Mouse (Mus musculus): ENCODE results near the gene Bpifb4. TPM values are rescaled to one million over a fixed set of nuclear protein-coding genes. Genes with fewer than 3 reads are reported as not detected.

Bpifb4 gene
- polyA plus RNA-seq, 1 experiment from 2014 or later = 0.18 TPM

DNA sequence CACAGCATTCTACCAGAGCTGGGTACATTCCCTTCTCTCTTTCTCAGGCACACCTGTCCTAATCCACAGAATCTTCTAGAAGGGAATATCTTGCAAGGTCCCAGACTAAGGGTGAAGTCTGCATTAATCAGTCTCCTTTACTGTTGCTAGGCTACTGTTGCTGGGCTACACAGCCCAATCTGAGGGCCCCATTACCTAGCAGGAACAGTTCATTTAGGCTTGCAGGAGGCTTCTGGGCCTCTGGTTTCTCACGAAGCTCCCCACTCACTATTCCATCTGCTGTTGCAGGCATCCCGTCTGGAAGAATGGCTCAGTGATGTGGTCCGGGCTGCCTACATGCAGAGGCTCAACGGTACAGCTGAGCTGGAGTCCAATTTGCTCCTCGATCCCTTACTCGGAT lies 6.9 kb upstream of the Bpifb4 start:
- no peak for ATAC-seq (ENCODE audit: low FRiP score)
- Histone ChIP-seq H3K4me2 (no peak overlapping the region), H3K9me3 (ENCODE audit: control insufficient read depth, low read length) (no peaks in the 10 kb centered on the region)

DNA sequence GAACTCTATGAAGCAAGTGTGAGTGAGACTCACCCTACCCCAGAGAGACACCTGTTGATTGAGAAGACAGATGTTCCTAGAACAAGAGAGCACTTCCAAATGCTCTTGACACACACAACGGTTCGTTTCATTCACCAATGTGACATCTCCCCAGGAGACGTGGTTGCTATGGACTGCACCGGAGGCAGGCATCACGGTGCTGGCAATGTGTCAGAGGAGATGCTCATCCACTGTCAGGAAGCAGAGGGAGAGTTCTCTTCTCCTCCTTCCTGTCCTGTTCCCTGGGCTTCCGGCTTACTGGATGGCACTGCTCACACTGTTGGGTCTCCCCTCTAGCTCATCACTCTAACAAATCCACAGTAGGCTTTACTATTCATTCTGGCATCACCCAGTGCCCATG lies 4.7 kb upstream of the Bpifb4 start:
- DNase-seq (ENCODE audit: low spot score, missing footprints) (no peak), ATAC-seq (ENCODE audit: low FRiP score) (no peak)
- H3K27ac ChIP-seq (ENCODE audit: low read depth, low read length) = no peak overlapping the region
- no peaks in the 10 kb centered on the region for H3K36me3 ChIP-seq (ENCODE audit: control insufficient read depth, insufficient read depth, low read length)
- no peak overlapping the region for H3K4me2 ChIP-seq
- H3K27me3 ChIP-seq (ENCODE audit: control insufficient read depth, insufficient read depth, low read length) = no peaks in the 10 kb centered on the region
- H3K9ac ChIP-seq (ENCODE audit: low read length) = no peak overlapping the region
- no peaks in the 10 kb centered on the region for H3K9me3 ChIP-seq (ENCODE audit: control insufficient read depth, low read length)
- H3K4me1 ChIP-seq (ENCODE audit: control insufficient read depth, insufficient read depth, low read length) = peaks cover 3% of the 10 kb centered on the region
- WGBS = 79% methylated on average over 6 of the region's 6 CpGs
- H3K4me3 ChIP-seq (ENCODE audit: low read depth, low read length) = no peak overlapping the region

More for the DNA sequence above, 6.9 kb upstream of the Bpifb4 start:
- H3K4me1 ChIP-seq (ENCODE audit: control insufficient read depth, insufficient read depth, low read length) = peaks cover 3% of the 10 kb centered on the region
- H3K4me3 ChIP-seq (ENCODE audit: low read depth, low read length) = no peak overlapping the region
- no peak overlapping the region for H3K27ac ChIP-seq (ENCODE audit: low read depth, low read length)
- WGBS = 63% methylated on average over 6 of the region's 6 CpGs
- no peaks in the 10 kb centered on the region for H3K27me3 ChIP-seq (ENCODE audit: control insufficient read depth, insufficient read depth, low read length)
- no peaks in the 10 kb centered on the region for H3K36me3 ChIP-seq (ENCODE audit: control insufficient read depth, insufficient read depth, low read length)
- DNase-seq (ENCODE audit: low spot score, missing footprints) = no peak
- H3K9ac ChIP-seq (ENCODE audit: low read length) = no peak overlapping the region

DNA sequence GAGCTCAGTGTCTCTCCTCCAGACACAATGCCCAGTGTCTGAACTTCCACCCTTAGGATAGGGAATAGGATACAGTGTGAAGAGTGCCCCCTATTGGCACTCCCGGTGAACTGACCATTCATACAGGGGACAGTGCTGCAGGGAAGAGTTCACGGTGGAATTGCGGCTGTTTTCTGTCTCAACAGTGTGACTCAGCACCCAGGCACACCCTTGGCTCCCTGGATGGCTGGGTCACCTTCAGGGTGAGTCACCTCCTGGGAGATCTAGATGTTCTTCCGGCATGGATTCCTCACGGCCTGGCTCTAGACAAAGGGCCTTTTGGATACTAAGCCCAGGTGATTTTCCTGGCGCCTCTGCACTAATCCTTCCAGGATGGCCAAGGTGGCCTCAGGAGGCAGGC lies 2.7 kb upstream of the Bpifb4 start:
- WGBS = 89% methylated on average over 6 of the region's 6 CpGs
- no peak overlapping the region for H3K4me2 ChIP-seq

DNA sequence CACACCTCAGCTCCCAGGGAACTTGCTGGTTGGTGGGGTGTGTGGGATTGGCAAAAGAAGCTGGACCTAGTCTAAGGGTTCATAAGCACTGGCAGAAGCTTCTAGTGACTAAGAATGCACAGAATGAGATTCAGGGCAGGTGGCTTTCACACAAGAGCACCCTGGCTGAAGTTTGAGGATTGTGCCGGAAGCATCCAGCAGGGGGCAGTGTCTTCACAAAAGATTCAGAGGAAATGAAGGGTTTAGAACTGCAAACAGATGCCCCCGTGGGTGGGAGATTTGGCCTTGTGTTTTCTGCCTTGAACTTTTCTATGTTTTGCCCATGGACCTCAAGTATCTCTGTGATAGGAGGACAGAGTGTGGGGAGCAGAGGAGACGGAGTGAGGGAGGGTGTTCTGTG lies 5.5 kb downstream of the Bpifb4 start:
- Histone ChIP-seq H3K9me3 (ENCODE audit: control insufficient read depth, low read length) (no peaks in the 10 kb centered on the region), H3K27ac (ENCODE audit: low read depth, low read length) (no peak overlapping the region), H3K4me2 (no peak overlapping the region), H3K27me3 (ENCODE audit: control insufficient read depth, insufficient read depth, low read length) (no peaks in the 10 kb centered on the region), H3K36me3 (ENCODE audit: control insufficient read depth, insufficient read depth, low read length) (no peaks in the 10 kb centered on the region), H3K4me3 (ENCODE audit: low read depth, low read length) (no peak overlapping the region), H3K4me1 (ENCODE audit: control insufficient read depth, insufficient read depth, low read length) (no peaks in the 10 kb centered on the region), H3K9ac (ENCODE audit: low read length) (no peak overlapping the region)
- DNase-seq (ENCODE audit: low spot score, missing footprints) (peak; percentile 97), ATAC-seq (ENCODE audit: low FRiP score) (no peak)
- WGBS = 47% methylated on average over 3 of the region's 3 CpGs

More for the DNA sequence above, 2.7 kb upstream of the Bpifb4 start:
- no peaks in the 10 kb centered on the region for H3K9me3 ChIP-seq (ENCODE audit: control insufficient read depth, low read length)
- no peaks in the 10 kb centered on the region for H3K36me3 ChIP-seq (ENCODE audit: control insufficient read depth, insufficient read depth, low read length)
- no peak for ATAC-seq (ENCODE audit: low FRiP score)
- H3K4me1 ChIP-seq (ENCODE audit: control insufficient read depth, insufficient read depth, low read length) = peaks cover 3% of the 10 kb centered on the region
- H3K27me3 ChIP-seq (ENCODE audit: control insufficient read depth, insufficient read depth, low read length) = no peaks in the 10 kb centered on the region
- H3K27ac ChIP-seq (ENCODE audit: low read depth, low read length) = no peak overlapping the region
- no peak overlapping the region for H3K9ac ChIP-seq (ENCODE audit: low read length)
- DNase-seq (ENCODE audit: low spot score, missing footprints) = no peak
- no peak overlapping the region for H3K4me3 ChIP-seq (ENCODE audit: low read depth, low read length)

DNA sequence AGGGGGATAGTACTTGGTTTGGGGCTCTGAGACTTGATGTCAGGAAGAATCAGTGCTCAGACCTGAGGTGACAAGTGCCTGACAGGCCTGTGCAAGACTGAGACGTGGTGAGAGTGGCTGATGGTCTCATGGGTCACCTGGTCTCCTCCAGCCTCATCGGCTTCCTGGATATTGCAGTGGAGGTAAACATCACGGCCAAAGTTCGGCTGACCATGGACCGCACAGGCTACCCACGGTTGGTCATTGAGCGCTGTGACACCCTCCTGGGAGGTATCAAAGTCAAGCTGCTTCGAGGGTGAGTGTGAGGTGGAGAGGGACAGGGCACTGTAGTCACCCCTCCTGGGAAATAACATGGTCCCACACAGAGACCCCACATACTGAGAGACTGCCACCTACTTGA lies 6.6 kb downstream of the Bpifb4 start:
- H3K9ac ChIP-seq (ENCODE audit: low read length) = no peak overlapping the region
- H3K27ac ChIP-seq (ENCODE audit: low read depth, low read length) = no peak overlapping the region
- no peaks in the 10 kb centered on the region for H3K36me3 ChIP-seq (ENCODE audit: control insufficient read depth, insufficient read depth, low read length)
- no peaks in the 10 kb centered on the region for H3K27me3 ChIP-seq (ENCODE audit: control insufficient read depth, insufficient read depth, low read length)
- no peak for DNase-seq (ENCODE audit: low spot score, missing footprints)
- no peaks in the 10 kb centered on the region for H3K9me3 ChIP-seq (ENCODE audit: control insufficient read depth, low read length)
- no peak for ATAC-seq (ENCODE audit: low FRiP score)
- WGBS = 86% methylated on average over 8 of the region's 8 CpGs
- no peak overlapping the region for H3K4me2 ChIP-seq
- H3K4me1 ChIP-seq (ENCODE audit: control insufficient read depth, insufficient read depth, low read length) = no peaks in the 10 kb centered on the region
- H3K4me3 ChIP-seq (ENCODE audit: low read depth, low read length) = no peak overlapping the region

DNA sequence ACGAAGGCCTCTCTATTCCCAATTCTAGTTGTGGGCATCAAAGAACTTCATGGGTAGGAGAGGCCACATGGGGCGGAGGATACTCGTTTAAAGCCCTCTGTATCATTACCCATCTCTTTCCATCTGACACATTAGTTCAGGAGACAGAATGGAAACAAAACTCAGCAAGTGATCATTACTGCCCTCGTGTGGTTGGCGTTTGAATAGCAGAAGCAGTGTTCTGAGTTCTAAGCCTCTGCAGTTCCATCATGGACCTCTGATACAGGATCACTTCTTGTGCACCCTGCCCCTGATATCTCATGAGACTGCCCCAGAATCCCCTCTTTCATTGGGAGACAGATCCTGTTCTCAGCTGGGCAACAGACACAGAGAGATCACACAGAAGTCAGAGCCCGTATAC lies 14.9 kb downstream of the Bpifb4 start:
- Histone ChIP-seq H3K4me2 (no peak overlapping the region), H3K4me1 (ENCODE audit: control insufficient read depth, insufficient read depth, low read length) (no peaks in the 10 kb centered on the region), H3K4me3 (ENCODE audit: low read depth, low read length) (no peak overlapping the region), H3K9ac (ENCODE audit: low read length) (no peak overlapping the region), H3K27ac (ENCODE audit: low read depth, low read length) (no peak overlapping the region), H3K36me3 (ENCODE audit: control insufficient read depth, insufficient read depth, low read length) (no peaks in the 10 kb centered on the region), H3K27me3 (ENCODE audit: control insufficient read depth, insufficient read depth, low read length) (no peaks in the 10 kb centered on the region), H3K9me3 (ENCODE audit: control insufficient read depth, low read length) (no peaks in the 10 kb centered on the region)
- DNase-seq (ENCODE audit: low spot score, missing footprints) = peak; percentile 97
- no peak for ATAC-seq (ENCODE audit: low FRiP score)
- WGBS = 30% methylated on average over 6 of the region's 6 CpGs

DNA sequence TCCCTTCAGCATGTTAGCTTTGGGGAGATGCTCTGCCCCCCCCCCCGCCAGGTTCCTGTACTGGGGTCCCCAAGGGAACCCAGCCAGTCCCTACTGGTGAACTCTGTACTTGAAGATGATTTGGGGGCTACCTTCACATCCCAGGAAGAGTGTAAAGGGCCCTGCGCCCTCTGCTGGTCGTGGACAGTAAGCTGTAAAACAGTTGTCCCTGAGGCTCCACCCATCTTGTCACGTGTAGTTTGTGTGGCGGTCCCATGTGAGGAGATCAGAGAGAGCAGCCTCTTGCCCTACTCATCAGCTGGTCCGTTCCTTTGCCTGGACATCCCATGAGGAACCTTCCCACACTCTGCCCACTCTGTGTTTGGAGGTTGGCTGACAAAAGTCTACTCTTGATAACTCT lies 15.8 kb downstream of the Bpifb4 start:
- peak; percentile 91 for DNase-seq (ENCODE audit: low spot score, missing footprints)
- Histone ChIP-seq H3K36me3 (ENCODE audit: control insufficient read depth, insufficient read depth, low read length) (no peaks in the 10 kb centered on the region), H3K9ac (ENCODE audit: low read length) (no peak overlapping the region), H3K9me3 (ENCODE audit: control insufficient read depth, low read length) (no peaks in the 10 kb centered on the region), H3K4me2 (peak overlapping the region; percentile 30; the same call in 1 of the 2 replicates), H3K27ac (ENCODE audit: low read depth, low read length) (no peak overlapping the region), H3K27me3 (ENCODE audit: control insufficient read depth, insufficient read depth, low read length) (no peaks in the 10 kb centered on the region), H3K4me3 (ENCODE audit: low read depth, low read length) (no peak overlapping the region), H3K4me1 (ENCODE audit: control insufficient read depth, insufficient read depth, low read length) (no peaks in the 10 kb centered on the region)
- 3% methylated on average over 6 of the region's 6 CpGs for WGBS
- ATAC-seq (ENCODE audit: low FRiP score) = peak; percentile 77

DNA sequence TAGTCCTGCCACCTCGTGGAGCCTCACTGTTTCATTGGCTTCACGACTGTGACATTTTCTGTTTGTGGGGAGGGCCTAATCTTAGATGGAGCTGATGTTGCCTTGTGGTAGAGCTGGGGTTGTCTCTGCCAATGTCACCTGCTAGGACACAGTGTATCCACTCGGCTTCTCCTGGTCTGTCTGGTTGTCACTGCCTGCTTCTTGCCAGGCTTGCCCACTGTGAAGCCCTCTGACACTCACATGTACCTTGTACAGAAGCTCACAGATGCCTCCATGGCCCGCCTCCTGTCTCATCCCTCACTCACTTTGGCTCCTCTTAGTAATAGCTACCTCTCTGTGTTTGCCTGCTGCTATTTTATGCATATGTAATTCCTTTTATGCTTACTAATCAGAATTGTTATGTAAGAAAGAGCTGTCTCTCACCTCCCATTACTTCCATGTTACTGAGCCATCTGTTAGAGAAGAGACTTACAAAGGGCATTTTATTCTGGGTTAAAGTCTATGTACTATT lies 24.9 kb downstream of the Bpifb4 start:
- Histone ChIP-seq H3K36me3 (ENCODE audit: control insufficient read depth, insufficient read depth, low read length) (no peaks in the 10 kb centered on the region), H3K4me3 (ENCODE audit: low read depth, low read length) (no peak overlapping the region), H3K27ac (ENCODE audit: low read depth, low read length) (no peak overlapping the region), H3K27me3 (ENCODE audit: control insufficient read depth, insufficient read depth, low read length) (no peaks in the 10 kb centered on the region), H3K9me3 (ENCODE audit: control insufficient read depth, low read length) (no peaks in the 10 kb centered on the region), H3K9ac (ENCODE audit: low read length) (no peak overlapping the region), H3K4me2 (no peak overlapping the region), H3K4me1 (ENCODE audit: control insufficient read depth, insufficient read depth, low read length) (no peaks in the 10 kb centered on the region)
- WGBS = 68% methylated on average over 4 of the region's 4 CpGs
- DNase-seq (ENCODE audit: low spot score, missing footprints) = no peak
- ATAC-seq (ENCODE audit: low FRiP score) = no peak

DNA sequence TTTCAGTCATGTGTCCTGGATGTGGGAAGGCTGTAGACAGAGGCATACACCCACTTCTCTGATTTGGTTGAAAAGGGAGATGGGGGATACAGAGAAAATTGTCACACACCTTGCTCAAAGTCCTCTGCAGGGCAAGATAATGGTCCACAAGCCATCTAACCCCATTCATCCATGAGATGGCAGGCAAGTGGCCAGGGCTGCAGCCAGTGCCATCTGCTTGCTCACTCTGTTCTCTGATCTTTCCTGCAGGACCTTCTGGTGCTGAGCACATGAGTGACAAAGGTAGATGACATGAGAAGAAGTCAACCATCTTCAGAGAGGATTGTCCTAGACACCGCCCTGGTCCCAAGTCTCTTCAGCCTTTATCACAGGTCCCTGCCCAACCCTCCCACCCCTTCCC lies 25.3 kb downstream of the Bpifb4 start:
- Histone ChIP-seq H3K4me3 (ENCODE audit: low read depth, low read length) (no peak overlapping the region), H3K9me3 (ENCODE audit: control insufficient read depth, low read length) (no peaks in the 10 kb centered on the region), H3K36me3 (ENCODE audit: control insufficient read depth, insufficient read depth, low read length) (no peaks in the 10 kb centered on the region), H3K4me2 (no peak overlapping the region), H3K27me3 (ENCODE audit: control insufficient read depth, insufficient read depth, low read length) (no peaks in the 10 kb centered on the region), H3K9ac (ENCODE audit: low read length) (no peak overlapping the region), H3K27ac (ENCODE audit: low read depth, low read length) (no peak overlapping the region), H3K4me1 (ENCODE audit: control insufficient read depth, insufficient read depth, low read length) (no peaks in the 10 kb centered on the region)
- ATAC-seq (ENCODE audit: low FRiP score) (no peak), DNase-seq (ENCODE audit: low spot score, missing footprints) (no peak)
- 89% methylated on average over 1 of the region's 1 CpGs for WGBS

DNA sequence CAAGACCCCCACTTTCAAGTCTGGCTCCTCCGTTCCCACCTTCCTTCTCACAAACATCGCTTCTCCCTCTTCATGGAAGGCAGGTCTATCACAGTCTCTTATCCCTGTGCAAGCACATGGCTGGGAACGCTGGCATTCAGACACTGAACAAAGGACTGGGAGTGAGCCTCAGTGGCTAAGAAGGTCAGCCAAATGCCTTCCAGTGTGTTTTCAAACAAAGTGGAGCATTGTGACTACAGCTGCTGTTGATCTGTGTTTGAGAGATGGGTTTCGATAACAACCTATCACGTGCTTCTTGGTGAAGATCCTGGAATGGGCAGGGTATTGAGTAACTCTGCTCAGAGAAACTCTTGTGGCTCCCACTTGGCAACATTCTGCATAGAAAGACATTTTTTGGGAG lies 32.2 kb downstream of the Bpifb4 start:
- ATAC-seq (ENCODE audit: low FRiP score) (no peak), DNase-seq (ENCODE audit: low spot score, missing footprints) (no peak)
- Histone ChIP-seq H3K4me1 (ENCODE audit: control insufficient read depth, insufficient read depth, low read length) (no peaks in the 10 kb centered on the region), H3K9ac (ENCODE audit: low read length) (no peak overlapping the region), H3K36me3 (ENCODE audit: control insufficient read depth, insufficient read depth, low read length) (no peaks in the 10 kb centered on the region), H3K4me3 (ENCODE audit: low read depth, low read length) (no peak overlapping the region), H3K4me2 (no peak overlapping the region), H3K27me3 (ENCODE audit: control insufficient read depth, insufficient read depth, low read length) (no peaks in the 10 kb centered on the region), H3K9me3 (ENCODE audit: control insufficient read depth, low read length) (no peaks in the 10 kb centered on the region), H3K27ac (ENCODE audit: low read depth, low read length) (no peak overlapping the region)
- 71% methylated on average over 5 of the region's 5 CpGs for WGBS
